Mouse (Mus musculus) erythroblast, embryonic 14.5 days (primary cell): Measurements from ENCODE around the gene Tmem198b.

Experiments
- GATA1 ChIP-seq: IDR thresholded peaks from 2 replicates; pipeline ENCODE4 v1.6.1; 2012; ENCODE audit warnings: low read length, inconsistent platforms, mixed read lengths
- TAL1 ChIP-seq: IDR thresholded peaks from 3 replicates; pipeline ENCODE4 v1.6.1; 2012; ENCODE audit warnings: low read length, inconsistent platforms, mixed read lengths

GRCm38 (mm10) chr10:128803361-128803760 lies 809 bp downstream of the Tmem198b start:
- TF ChIP-seq GATA1: no peak
- TF ChIP-seq TAL1: no peak
